8 mouse cellular contexts compared by ENCODE assay signal in genomic region chr11:3931511-3932211, GRCm38 (mm10). TPM values are rescaled to one million over a fixed set of nuclear protein-coding genes. Genes with fewer than 3 reads are reported as not detected.
DNase-seq lines count a peak whose midpoint lies in the region; ATAC-seq and TF ChIP-seq lines count a peak whose summit lies in the region.

TSS of gene Tcn2 (minus strand) at chr11:3932159.

- H3K9me3 ChIP-seq in ES-Bruce4 (replicated peaks; ENCODE audit: control insufficient read depth, insufficient read depth, low read length, poor library complexity, severe bottlenecking): no peaks in the 10 kb centered on the region
- no peaks in the 10 kb centered on the region for H3K9me3 ChIP-seq in forebrain, embryonic 14.5 days (replicated peaks; ENCODE audit: control insufficient read depth, low read length)
- H3K9me3 ChIP-seq in lung, embryonic 15.5 days: no peaks in the 10 kb centered on the region

- WGBS in forebrain, embryonic 14.5 days: under 1% methylated on average over 20 of the region's 26 CpGs
- under 1% methylated on average over 20 of the region's 26 CpGs for WGBS in lung, embryonic 15.5 days
- under 1% methylated on average over 22 of the region's 26 CpGs for WGBS in olfactory bulb, adult 2 months

- DNase-seq in forebrain, embryonic 14.5 days (ENCODE audit: low spot score): peak; percentile 86
- DNase-seq in heart, postnatal 4 days: peak; percentile 87
- DNase-seq in layer of hippocampus, adult 8-10 months (ENCODE audit: low spot score in 2 of 2): peak in 1 of 2 experiments; percentile 63
- DNase-seq in thymus, postnatal 10 days (ENCODE audit: low spot score in 2 of 2): peak; percentile 38 to 58

- peak within 1 kb of the TSS; percentile 63 for H3K4me2 ChIP-seq in forebrain, embryonic 14.5 days (ENCODE audit: low read length)
- H3K4me2 ChIP-seq in lung, embryonic 15.5 days: peak within 1 kb of the TSS; percentile 81

- TF ChIP-seq POLR2A in ES-Bruce4 (IDR thresholded peaks at IDR 0.05; ENCODE audit: insufficient read depth, low read length): peak; percentile 10
- TF ChIP-seq POLR2A in olfactory bulb, adult 2 months (IDR thresholded peaks at IDR 0.05; ENCODE audit: insufficient read depth, low read depth, low read length): no peak

- TF ChIP-seq CTCF in ES-Bruce4 (IDR thresholded peaks at IDR 0.05; ENCODE audit: low read depth, low read length): no peak
- TF ChIP-seq CTCF in olfactory bulb, adult 2 months (IDR thresholded peaks at IDR 0.05; ENCODE audit: insufficient read depth, low read depth, low read length): no peak

- peak within 1 kb of the TSS; percentile 11; the same call in 1 of the 2 replicates for H3K27ac ChIP-seq in ES-Bruce4 (ENCODE audit: insufficient read depth, low read length)
- H3K27ac ChIP-seq in brown adipose tissue, adult 24 weeks (replicated peaks; ENCODE audit: low read depth, low read length): no peak within 1 kb of the TSS; the same call in 1 of the 2 replicates
- no peak within 1 kb of the TSS for H3K27ac ChIP-seq in forebrain, embryonic 14.5 days (ENCODE audit: low read depth, low read length)
- H3K27ac ChIP-seq in lung, embryonic 15.5 days: peak within 1 kb of the TSS; percentile 68
- no peak within 1 kb of the TSS for H3K27ac ChIP-seq in olfactory bulb, adult 2 months (ENCODE audit: insufficient read depth, low read depth, low read length)

- ATAC-seq in forebrain, embryonic 14.5 days: peak; percentile 78
- ATAC-seq in lung, embryonic 15.5 days (ENCODE audit: borderline replicate concordance, extremely low read depth, low FRiP score, low TSS enrichment): peak; percentile 84

- peak; percentile 63 for TF ChIP-seq EP300 in ES-Bruce4 (IDR thresholded peaks at IDR 0.05; ENCODE audit: insufficient read depth, low read depth, low read length)

- no peaks in the 10 kb centered on the region for H3K4me1 ChIP-seq in ES-Bruce4 (ENCODE audit: control insufficient read depth, insufficient read depth, low read length)
- peaks cover 3% of the 10 kb centered on the region; the same call in 1 of the 2 replicates for H3K4me1 ChIP-seq in brown adipose tissue, adult 24 weeks (ENCODE audit: control insufficient read depth, insufficient read depth, insufficient read length, low read length)
- H3K4me1 ChIP-seq in forebrain, embryonic 14.5 days (ENCODE audit: control insufficient read depth, insufficient read depth, low read length): peaks cover 5% of the 10 kb centered on the region; the same call in 1 of the 2 replicates
- H3K4me1 ChIP-seq in lung, embryonic 15.5 days: peaks cover 16% of the 10 kb centered on the region
- peaks cover 9% of the 10 kb centered on the region; the same call in 1 of the 2 replicates for H3K4me1 ChIP-seq in olfactory bulb, adult 2 months (ENCODE audit: control insufficient read depth, insufficient read depth, low read length)

- no peaks in the 10 kb centered on the region for H3K27me3 ChIP-seq in ES-Bruce4 (ENCODE audit: control insufficient read depth, insufficient read depth, low read length, poor library complexity, severe bottlenecking)
- H3K27me3 ChIP-seq in forebrain, embryonic 14.5 days (replicated peaks; ENCODE audit: control insufficient read depth, insufficient read depth, low read length): no peaks in the 10 kb centered on the region
- H3K27me3 ChIP-seq in lung, embryonic 15.5 days: no peaks in the 10 kb centered on the region

- peak within 1 kb of the TSS; percentile 77 for H3K4me3 ChIP-seq in ES-Bruce4 (ENCODE audit: low read depth, low read length)
- peak within 1 kb of the TSS; percentile 51 for H3K4me3 ChIP-seq in brown adipose tissue, adult 24 weeks (ENCODE audit: insufficient read depth, low read depth, low read length)
- H3K4me3 ChIP-seq in forebrain, embryonic 14.5 days (ENCODE audit: low read depth, low read length): peak within 1 kb of the TSS; percentile 38
- H3K4me3 ChIP-seq in lung, embryonic 15.5 days: peak within 1 kb of the TSS; percentile 49
- peak within 1 kb of the TSS; percentile 33 for H3K4me3 ChIP-seq in olfactory bulb, adult 2 months (ENCODE audit: insufficient read depth, low read depth, low read length)

- H3K36me3 ChIP-seq in ES-Bruce4 (ENCODE audit: control insufficient read depth, insufficient read depth, low read length, poor library complexity, severe bottlenecking): no peaks in the 10 kb centered on the region
- H3K36me3 ChIP-seq in forebrain, embryonic 14.5 days (ENCODE audit: control insufficient read depth, insufficient read depth, low read length): no peaks in the 10 kb centered on the region
- peaks cover 2% of the 10 kb centered on the region; the same call in 1 of the 2 replicates for H3K36me3 ChIP-seq in lung, embryonic 15.5 days

- H3K9ac ChIP-seq in ES-Bruce4 (ENCODE audit: low read depth, poor library complexity, severe bottlenecking): peak within 1 kb of the TSS; percentile 37
- H3K9ac ChIP-seq in forebrain, embryonic 14.5 days (ENCODE audit: low read length): peak within 1 kb of the TSS; percentile 57
- peak within 1 kb of the TSS; percentile 37 for H3K9ac ChIP-seq in lung, embryonic 15.5 days

RNA-seq across cellular contexts. Expression of gene Tcn2, which starts in this region (rescaled TPM):
- 45.8 and 47.8 TPM in 2 replicates for polyA plus RNA-seq in ES-Bruce4 (2011; ENCODE audit: insufficient read depth, insufficient read length, low read depth, missing spikeins)
- 48.4 and 63.5 TPM in 2 replicates for polyA plus RNA-seq in brown adipose tissue, adult 24 weeks (2012; ENCODE audit: insufficient read depth, insufficient read length, missing spikeins)
- polyA plus RNA-seq in forebrain, embryonic 14.5 days (2014; fragmentation: Nextera tagmentation; extraction: Ambion mirVana): 19.7 TPM in 2 replicates
- 10 to 100 TPM; 38.8 to 40.6 TPM for total RNA-seq in heart, postnatal 4 days (2021)
- total RNA-seq in layer of hippocampus, adult 8-10 months (2022): 10 to 100 TPM; 14.5 to 50.2 (median 26.1) TPM
- polyA plus RNA-seq in lung, embryonic 15.5 days (2015; fragmentation: Nextera tagmentation; extraction: Ambion mirVana): 47.7 and 52.1 TPM in 2 replicates
- polyA plus RNA-seq in olfactory bulb, adult 2 months (2012; ENCODE audit: insufficient read depth, insufficient read length, low replicate concordance, missing spikeins): not detected in 2 replicates

Comparison
In these comparisons a context has a peak if more than half of its experiments do, and no peak if none do; other contexts are left out.
1. H3K27ac ChIP-seq: peak in ES-Bruce4 (single experiment) and lung, embryonic 15.5 days (single experiment); none in brown adipose tissue, adult 24 weeks (single experiment), forebrain, embryonic 14.5 days (single experiment) and olfactory bulb, adult 2 months (single experiment).
2. Peak in every context shown above with its lines, with median percentiles within 50 percentile points of each other: H3K4me3 ChIP-seq and H3K9ac ChIP-seq.